Mouse (Mus musculus) CH12.LX (cell line): ENCODE measurements around the gene Ccn1.

Experiments used
- CTCF ChIP-seq, 2 experiments: IDR thresholded peaks in 1 of 2; conservative IDR thresholded peaks in 1 of 2; 2 replicates each; pipeline ENCODE4 v1.5.1; 2011 to 2012; ENCODE audit warnings: low read depth in 2 of 2, low read length in 2 of 2, improper control_type of control experiment in 1 of 2, inconsistent platforms in 1 of 2, mild to moderate bottlenecking in 1 of 2, moderate library complexity in 1 of 2
- E2F4 ChIP-seq: IDR thresholded peaks from 2 replicates; pipeline ENCODE4 v1.6.1; 2011; ENCODE audit warnings: low read depth, low read length, improper control_type of control experiment; ENCODE audit not compliant: insufficient replicate concordance
- ZC3H11A ChIP-seq: IDR thresholded peaks from 2 replicates; pipeline ENCODE4 v1.6.1; 2012; ENCODE audit warnings: low read depth, mild to moderate bottlenecking, inconsistent platforms, low read length, improper control_type of control experiment

DNA sequence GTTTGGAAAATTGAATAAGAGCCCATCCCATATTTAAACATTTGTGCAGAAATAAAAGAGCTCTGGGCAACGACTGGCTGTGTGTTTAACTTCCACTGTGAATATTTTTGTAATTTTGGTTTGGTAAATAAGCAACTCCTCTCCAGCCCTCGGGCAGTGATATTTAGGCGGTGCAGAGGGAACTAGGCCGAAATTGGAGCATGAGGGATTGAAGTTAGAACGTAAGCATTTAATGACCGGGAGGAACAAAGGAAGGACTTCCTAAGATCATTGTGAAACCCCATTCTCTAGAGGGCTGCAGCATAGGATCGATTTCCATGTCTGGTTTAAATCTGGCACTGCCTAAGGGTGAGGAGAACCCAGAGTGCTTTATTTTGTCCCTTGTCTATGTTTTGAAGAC lies 41.6 kb upstream of the Ccn1 start:
- TF ChIP-seq CTCF (conservative IDR thresholded peaks at IDR 0.05 in 1 of 2, IDR thresholded peaks at IDR 0.05 in 1 of 2; ENCODE audit: low read depth in 2 of 2, low read length in 2 of 2), result no peak
- no peak for TF ChIP-seq ZC3H11A
- TF ChIP-seq E2F4, result no peak
